Mouse (Mus musculus) thymus, adult 2 months (tissue): ENCODE results near the gene Cisd1. TPM values are rescaled to one million over a fixed set of nuclear protein-coding genes. Genes with fewer than 3 reads are reported as not detected.
A peak's percentile ranks its signal among the peaks of the same experiment; 100 is the strongest.

Experiments used
- DNase-seq: peaks from one replicate; pipeline ENCODE4 v3.0.0; 2021
- H3K27ac ChIP-seq: fragments of 200-500 bp; 2 replicates; pipeline ENCODE4 v1.5.1; 2012; ENCODE audit warnings: low read length, control low read depth; ENCODE audit not compliant: control insufficient read depth, insufficient read depth
- H3K27me3 ChIP-seq: fragments of 200-500 bp; 2 replicates; pipeline ENCODE4 v1.6.1; 2012; ENCODE audit warnings: mild to moderate bottlenecking, low read length, moderate library complexity, mixed read lengths; ENCODE audit not compliant: control insufficient read depth, insufficient read depth
- H3K36me3 ChIP-seq: fragments of 200-500 bp; 2 replicates; pipeline ENCODE4 v1.6.1; 2012; ENCODE audit warnings: mild to moderate bottlenecking, low read length, moderate library complexity; ENCODE audit not compliant: control insufficient read depth, insufficient read depth
- H3K4me1 ChIP-seq: fragments of 200-500 bp; replicated peaks from 2 replicates; pipeline ENCODE4 v1.6.1; 2012; ENCODE audit warnings: low read length; ENCODE audit not compliant: control insufficient read depth, insufficient read depth
- H3K4me3 ChIP-seq: fragments of 200-500 bp; 2 replicates; pipeline ENCODE4 v1.5.1; 2012; ENCODE audit warnings: mild to moderate bottlenecking, low read length, control low read depth, moderate library complexity; ENCODE audit not compliant: control insufficient read depth, insufficient read depth
- CTCF ChIP-seq: fragments of 200-500 bp; IDR thresholded peaks from 2 replicates; pipeline ENCODE4 v1.5.1; 2012; ENCODE audit warnings: mild to moderate bottlenecking, control low read depth, low read length, moderate library complexity, borderline replicate concordance; ENCODE audit not compliant: control insufficient read depth, poor library complexity, insufficient read depth; ENCODE audit errors: extremely low read depth
- POLR2A ChIP-seq: fragments of 200-500 bp; IDR thresholded peaks from 2 replicates; pipeline ENCODE4 v1.6.1; 2012; ENCODE audit warnings: mild to moderate bottlenecking, low read length, control low read depth, moderate library complexity; ENCODE audit not compliant: control insufficient read depth, poor library complexity, insufficient read depth; ENCODE audit errors: extremely low read depth
- WGBS: fragments of 180-500 bp; shearing (Covaris S2); methylation state at CpG from one replicate; pipeline ENCODE4 v1.1.7; 2018; 5-methylcytosine and 5-hydroxymethylcytosine counted together
- polyA plus RNA-seq: library from polyadenylated mRNA; depleted of rRNA; stranded (reverse); fragments of >200 nt; gene quantifications from 2 replicates; pipeline ENCODE4 v1.2.3, GENCODE M21; 2012

The Cisd1 gene
- polyA plus RNA-seq, 1 experiment: 35.1 TPM

DNA sequence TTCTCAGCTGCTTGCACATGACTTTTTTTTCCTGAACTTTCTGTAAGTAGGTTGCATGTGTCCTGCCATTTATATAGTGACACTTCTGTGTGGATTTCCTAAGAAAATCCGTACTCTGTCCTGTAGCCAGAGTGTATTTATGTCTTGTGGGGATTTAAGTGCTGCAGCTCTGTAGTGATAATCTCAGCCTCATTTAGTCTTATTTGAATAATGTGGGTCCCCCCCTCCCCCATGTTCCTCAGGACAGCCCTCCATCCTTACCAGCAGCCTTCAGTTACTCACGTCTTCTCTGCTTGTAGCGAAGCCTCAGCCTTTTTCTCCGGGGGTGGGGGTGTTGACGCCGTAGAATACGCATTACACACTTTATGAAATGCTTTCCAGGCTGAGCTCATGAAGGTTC, 6.5 kb upstream of the Cisd1 start:
- no peak for DNase-seq
- no peak for TF ChIP-seq CTCF
- Histone ChIP-seq H3K27ac (no peak overlapping the region), H3K4me3 (no peak overlapping the region), H3K27me3 (no peaks in the 10 kb centered on the region), H3K36me3 (no peaks in the 10 kb centered on the region), H3K4me1 (peaks cover 14% of the 10 kb centered on the region)
- WGBS: 98% methylated on average over 7 of the region's 7 CpGs

GRCm38 (mm10) chr10:71349290-71349689, 4.5 kb upstream of the Cisd1 start:
- H3K4me1 ChIP-seq: peaks cover 19% of the 10 kb centered on the region
- DNase-seq: no peak
- no peak overlapping the region for H3K27ac ChIP-seq
- WGBS: 91% methylated on average over 1 of the region's 1 CpGs
- no peak overlapping the region for H3K4me3 ChIP-seq
- H3K36me3 ChIP-seq: no peaks in the 10 kb centered on the region
- H3K27me3 ChIP-seq: no peaks in the 10 kb centered on the region
- TF ChIP-seq POLR2A: no peak
- TF ChIP-seq CTCF: no peak

- Histone ChIP-seq H3K36me3 (no peaks in the 10 kb centered on the region), H3K27ac (no peak overlapping the region), H3K4me3 (peak overlapping the region; percentile 68), H3K27me3 (no peaks in the 10 kb centered on the region), H3K4me1 (peaks cover 20% of the 10 kb centered on the region)
- TF ChIP-seq CTCF (no peak), POLR2A (no peak)
- 16% methylated on average over 16 of the region's 16 CpGs for WGBS
- DNase-seq: no peak
Measured at GRCm38 (mm10) chr10:71348637-71349280, 4.0 kb upstream of the Cisd1 start.

- WGBS: 1% methylated on average over 48 of the region's 48 CpGs
- peaks cover 21% of the 10 kb centered on the region for H3K4me1 ChIP-seq
- TF ChIP-seq CTCF (no peak; the same call in 1 of the 2 replicates), POLR2A (no peak)
- no peaks in the 10 kb centered on the region for H3K27me3 ChIP-seq
- no peak overlapping the region for H3K27ac ChIP-seq
- DNase-seq: peak; percentile 47
- H3K36me3 ChIP-seq: no peaks in the 10 kb centered on the region
- peak overlapping the region; percentile 68 for H3K4me3 ChIP-seq
Measured at GRCm38 (mm10) chr10:71347964-71348636, 3.3 kb upstream of the Cisd1 start.

- TF ChIP-seq POLR2A: peak; percentile 90
- TF ChIP-seq CTCF: no peak
- peak within 1 kb of the TSS; percentile 68 for H3K4me3 ChIP-seq
- H3K27ac ChIP-seq: peak within 1 kb of the TSS; percentile 38
- H3K27me3 ChIP-seq: no peaks in the 10 kb centered on the region
- peaks cover 21% of the 10 kb centered on the region for H3K4me1 ChIP-seq
- DNase-seq: peak; percentile 94
- no peaks in the 10 kb centered on the region for H3K36me3 ChIP-seq
- WGBS: under 1% methylated on average over 49 of the region's 49 CpGs
Measured at GRCm38 (mm10) chr10:71347509-71347949, 2.8 kb upstream of the Cisd1 start, which contains the start of gene Ipmk. Gene Ipmk (plus strand): TSS chr10:71347763.

DNA sequence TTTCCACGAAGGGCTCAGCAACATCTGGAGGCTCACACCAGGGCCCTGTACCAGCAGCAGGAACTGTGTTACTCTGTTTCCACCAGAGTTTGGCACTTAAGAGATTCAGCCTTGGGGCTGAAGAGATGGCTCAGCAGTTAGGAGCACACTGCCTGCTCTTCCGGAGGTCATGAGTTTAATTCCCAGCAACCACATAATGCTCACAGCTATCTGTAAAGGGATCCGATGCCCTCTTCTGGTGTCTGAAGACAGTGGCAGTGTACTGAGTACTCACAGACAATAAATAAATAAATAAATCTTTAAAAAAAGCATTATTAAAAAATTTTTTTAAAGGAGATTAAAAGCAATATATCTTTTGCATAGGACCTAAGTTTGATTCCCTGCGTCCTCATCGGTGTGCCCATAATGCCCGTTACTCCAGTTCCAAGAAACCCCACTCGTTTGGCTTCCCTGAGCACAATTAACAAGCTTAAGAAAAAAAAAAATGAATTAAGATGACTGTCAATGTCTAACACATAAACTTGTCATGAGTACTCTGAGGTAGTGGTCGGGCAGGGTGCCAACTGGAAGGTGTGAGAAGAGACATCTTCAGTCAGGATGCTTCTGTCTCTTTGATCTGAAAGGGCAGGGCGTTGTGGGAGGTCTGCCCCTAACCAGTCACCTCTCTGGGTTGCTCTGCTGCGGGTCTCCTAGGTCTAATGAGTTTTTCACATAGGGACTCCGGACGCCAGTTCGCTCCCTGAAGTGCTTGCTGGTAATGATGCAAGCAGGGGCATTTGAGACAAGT, 2.2 kb upstream of the Cisd1 start:
- peak overlapping the region; percentile 68 for H3K4me3 ChIP-seq
- H3K36me3 ChIP-seq: no peaks in the 10 kb centered on the region
- DNase-seq: no peak
- no peak for TF ChIP-seq POLR2A
- no peak for TF ChIP-seq CTCF
- 14% methylated on average over 13 of the region's 13 CpGs for WGBS
- peaks cover 21% of the 10 kb centered on the region for H3K4me1 ChIP-seq
- H3K27ac ChIP-seq: peak overlapping the region; percentile 38
- no peaks in the 10 kb centered on the region for H3K27me3 ChIP-seq
